Mouse (Mus musculus): ENCODE measurements at regions not wholly inside any gene's neighbourhood (a gene's known extent, or its start where the extent isn't known, plus 50 kb on each side); places are given as distances from the start of the nearest gene placed in this dataset.

DNA sequence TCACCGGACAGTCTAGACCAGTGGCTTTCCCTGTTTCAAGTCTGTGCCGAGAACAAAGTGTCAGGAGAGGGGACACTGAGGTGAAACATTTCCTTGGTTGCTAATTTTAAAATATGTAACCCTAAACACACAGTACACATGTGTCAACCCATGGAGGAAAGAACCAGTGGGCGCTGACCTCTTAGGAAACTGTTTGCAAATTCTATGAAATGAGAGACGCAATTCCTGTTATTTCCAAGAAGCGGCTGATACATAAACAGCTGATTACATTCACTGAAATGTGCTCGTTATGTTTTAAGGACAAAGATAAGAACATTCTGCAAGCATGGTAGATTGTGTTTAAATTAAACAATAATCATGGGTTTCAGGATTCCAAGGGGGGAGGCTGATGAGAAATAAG lies 204.3 kb upstream of the Gypa start:
- H3K4me2 ChIP-seq: no peak overlapping the region
- H3K36me3 ChIP-seq (ENCODE audit: control insufficient read depth, insufficient read depth, low read length): no peaks in the 10 kb centered on the region
- no peak overlapping the region for H3K9ac ChIP-seq (ENCODE audit: low read length)
- no peak overlapping the region for H3K4me3 ChIP-seq (ENCODE audit: low read depth, low read length)
- no peaks in the 10 kb centered on the region for H3K27me3 ChIP-seq (ENCODE audit: control insufficient read depth, insufficient read depth, low read length)
- H3K4me1 ChIP-seq (ENCODE audit: control insufficient read depth, insufficient read depth, low read length): no peaks in the 10 kb centered on the region
- ATAC-seq (ENCODE audit: low FRiP score) (no peak), DNase-seq (ENCODE audit: low spot score, missing footprints) (no peak)
- H3K27ac ChIP-seq (ENCODE audit: low read depth, low read length): no peak overlapping the region
- H3K9me3 ChIP-seq (ENCODE audit: control insufficient read depth, low read length): no peaks in the 10 kb centered on the region
- 86% methylated on average over 6 of the region's 6 CpGs for WGBS

DNA sequence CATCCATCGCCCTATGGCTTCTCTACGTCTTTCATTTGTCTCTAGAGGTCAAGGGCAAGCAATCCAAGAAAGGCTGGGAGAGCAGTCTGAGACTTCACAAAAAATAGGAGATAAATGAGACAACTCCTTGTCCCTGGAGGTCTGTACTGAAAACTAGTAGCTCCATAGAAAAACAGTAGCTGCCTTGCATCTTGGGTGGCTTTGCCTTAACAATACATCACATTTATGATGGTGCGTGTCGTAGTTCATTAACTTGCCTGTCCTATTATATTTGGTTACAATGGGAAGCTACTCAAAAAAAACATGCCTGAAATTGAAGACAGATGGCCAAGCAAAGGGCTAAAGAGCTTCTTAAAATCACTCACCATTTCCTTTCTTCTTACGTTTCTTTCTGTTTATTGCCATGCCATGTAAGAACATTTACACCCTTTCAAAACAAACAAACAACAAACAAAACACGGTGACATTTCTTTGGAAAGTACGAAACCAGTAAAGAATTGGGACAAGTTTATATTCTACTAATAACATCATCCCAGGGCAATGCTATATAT lies 211.2 kb upstream of the Hhip start:
- ATAC-seq (ENCODE audit: low FRiP score) (no peak), DNase-seq (ENCODE audit: low spot score, missing footprints) (peak; percentile 80)
- WGBS: 71% methylated on average over 7 of the region's 7 CpGs
- Histone ChIP-seq H3K36me3 (ENCODE audit: control insufficient read depth, insufficient read depth, low read length) (no peaks in the 10 kb centered on the region), H3K9ac (ENCODE audit: low read length) (no peak overlapping the region), H3K27me3 (ENCODE audit: control insufficient read depth, insufficient read depth, low read length) (no peaks in the 10 kb centered on the region), H3K27ac (ENCODE audit: low read depth, low read length) (no peak overlapping the region), H3K4me1 (ENCODE audit: control insufficient read depth, insufficient read depth, low read length) (no peaks in the 10 kb centered on the region), H3K9me3 (ENCODE audit: control insufficient read depth, low read length) (no peaks in the 10 kb centered on the region), H3K4me3 (ENCODE audit: low read depth, low read length) (no peak overlapping the region), H3K4me2 (no peak overlapping the region)

GRCm38 (mm10) chr8:80264915-80265314 lies 207.1 kb upstream of the Hhip start:
- Histone ChIP-seq H3K27ac (ENCODE audit: low read depth, low read length) (no peak overlapping the region), H3K9ac (ENCODE audit: low read length) (no peak overlapping the region), H3K36me3 (ENCODE audit: control insufficient read depth, insufficient read depth, low read length) (no peaks in the 10 kb centered on the region), H3K4me2 (no peak overlapping the region), H3K27me3 (ENCODE audit: control insufficient read depth, insufficient read depth, low read length) (no peaks in the 10 kb centered on the region), H3K4me1 (ENCODE audit: control insufficient read depth, insufficient read depth, low read length) (no peaks in the 10 kb centered on the region), H3K9me3 (ENCODE audit: control insufficient read depth, low read length) (no peaks in the 10 kb centered on the region), H3K4me3 (ENCODE audit: low read depth, low read length) (no peak overlapping the region)
- WGBS: 87% methylated on average over 2 of the region's 2 CpGs
- DNase-seq (ENCODE audit: low spot score, missing footprints) (no peak), ATAC-seq (ENCODE audit: low FRiP score) (no peak)

DNA sequence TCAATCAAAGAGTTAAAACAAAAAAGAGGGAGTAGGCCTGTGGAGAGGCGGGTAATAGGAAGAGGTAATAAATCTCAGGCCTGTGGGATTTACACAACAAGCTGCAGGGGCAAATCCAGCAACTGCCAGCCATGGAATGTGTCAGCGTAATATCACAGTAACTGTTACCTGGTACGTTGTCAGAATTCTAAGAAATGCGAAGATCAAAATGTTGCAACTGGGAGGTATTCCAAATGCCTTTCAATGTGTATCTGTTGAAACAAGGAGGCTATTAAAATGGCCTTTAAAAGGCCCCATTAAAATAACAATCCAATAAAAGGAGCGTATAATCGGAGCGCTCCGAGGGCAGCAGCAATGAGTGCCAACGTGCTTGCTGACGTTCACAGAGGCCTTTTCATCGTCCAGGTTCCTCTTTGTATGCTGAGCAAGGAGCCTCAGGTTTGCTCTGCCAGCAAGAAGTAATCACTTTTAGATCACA lies 205.7 kb upstream of the Hhip start:
- no peak overlapping the region for H3K9ac ChIP-seq (ENCODE audit: low read length)
- no peak overlapping the region for H3K4me3 ChIP-seq (ENCODE audit: low read depth, low read length)
- H3K9me3 ChIP-seq (ENCODE audit: control insufficient read depth, low read length): no peaks in the 10 kb centered on the region
- no peaks in the 10 kb centered on the region for H3K4me1 ChIP-seq (ENCODE audit: control insufficient read depth, insufficient read depth, low read length)
- DNase-seq (ENCODE audit: low spot score, missing footprints) (peak; percentile 45), ATAC-seq (ENCODE audit: low FRiP score) (no peak)
- no peaks in the 10 kb centered on the region for H3K36me3 ChIP-seq (ENCODE audit: control insufficient read depth, insufficient read depth, low read length)
- no peaks in the 10 kb centered on the region for H3K27me3 ChIP-seq (ENCODE audit: control insufficient read depth, insufficient read depth, low read length)
- WGBS: 74% methylated on average over 11 of the region's 11 CpGs
- no peak overlapping the region for H3K4me2 ChIP-seq
- H3K27ac ChIP-seq (ENCODE audit: low read depth, low read length): no peak overlapping the region

- H3K27me3 ChIP-seq (ENCODE audit: control insufficient read depth, insufficient read depth, low read length): no peaks in the 10 kb centered on the region
- H3K4me2 ChIP-seq: no peak overlapping the region
- H3K4me3 ChIP-seq (ENCODE audit: low read depth, low read length): no peak overlapping the region
- H3K9ac ChIP-seq (ENCODE audit: low read length): no peak overlapping the region
- ATAC-seq (ENCODE audit: low FRiP score) (no peak), DNase-seq (ENCODE audit: low spot score, missing footprints) (peak; percentile 61)
- H3K9me3 ChIP-seq (ENCODE audit: control insufficient read depth, low read length): no peaks in the 10 kb centered on the region
- 91% methylated on average over 3 of the region's 3 CpGs for WGBS
- no peaks in the 10 kb centered on the region for H3K4me1 ChIP-seq (ENCODE audit: control insufficient read depth, insufficient read depth, low read length)
- H3K36me3 ChIP-seq (ENCODE audit: control insufficient read depth, insufficient read depth, low read length): no peaks in the 10 kb centered on the region
- no peak overlapping the region for H3K27ac ChIP-seq (ENCODE audit: low read depth, low read length)
Measured at GRCm38 (mm10) chr8:80262911-80263310, 205.1 kb upstream of the Hhip start.

- Histone ChIP-seq H3K9me3 (ENCODE audit: control insufficient read depth, low read length) (no peaks in the 10 kb centered on the region), H3K4me1 (ENCODE audit: control insufficient read depth, insufficient read depth, low read length) (peaks cover 5% of the 10 kb centered on the region; the same call in 1 of the 2 replicates), H3K4me3 (ENCODE audit: low read depth, low read length) (no peak overlapping the region), H3K27ac (ENCODE audit: low read depth, low read length) (no peak overlapping the region), H3K4me2 (no peak overlapping the region), H3K36me3 (ENCODE audit: control insufficient read depth, insufficient read depth, low read length) (no peaks in the 10 kb centered on the region), H3K27me3 (ENCODE audit: control insufficient read depth, insufficient read depth, low read length) (no peaks in the 10 kb centered on the region), H3K9ac (ENCODE audit: low read length) (no peak overlapping the region)
- DNase-seq (ENCODE audit: low spot score, missing footprints): no peak
- ATAC-seq (ENCODE audit: low FRiP score): no peak
- WGBS: 57% methylated on average over 4 of the region's 4 CpGs
Measured at GRCm38 (mm10) chr8:80253541-80253940, 195.7 kb upstream of the Hhip start.

DNA sequence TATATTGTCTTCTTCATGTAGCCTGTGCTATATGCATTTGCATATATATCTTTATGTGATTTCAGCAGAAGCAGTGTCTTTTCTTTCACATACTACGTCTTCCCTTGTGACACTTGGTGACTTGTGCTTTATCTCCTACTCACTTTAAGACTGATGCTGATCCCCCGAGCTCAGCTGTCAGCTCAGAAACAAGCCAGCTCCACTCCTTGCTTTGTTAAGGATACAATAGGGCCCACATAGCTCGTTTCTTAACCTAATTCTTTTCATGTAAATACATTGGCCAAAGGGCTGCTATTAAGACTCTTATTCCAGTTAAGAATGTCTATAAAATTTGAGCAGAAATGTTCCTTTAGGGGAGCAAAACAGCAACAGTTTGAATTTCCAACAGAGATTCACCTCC lies 193.8 kb upstream of the Hhip start:
- Histone ChIP-seq H3K9ac (ENCODE audit: low read length) (no peak overlapping the region), H3K27me3 (ENCODE audit: control insufficient read depth, insufficient read depth, low read length) (no peaks in the 10 kb centered on the region), H3K4me1 (ENCODE audit: control insufficient read depth, insufficient read depth, low read length) (peaks cover 5% of the 10 kb centered on the region; the same call in 1 of the 2 replicates), H3K36me3 (ENCODE audit: control insufficient read depth, insufficient read depth, low read length) (no peaks in the 10 kb centered on the region), H3K27ac (ENCODE audit: low read depth, low read length) (no peak overlapping the region), H3K4me3 (ENCODE audit: low read depth, low read length) (no peak overlapping the region), H3K9me3 (ENCODE audit: control insufficient read depth, low read length) (no peaks in the 10 kb centered on the region), H3K4me2 (no peak overlapping the region)
- ATAC-seq (ENCODE audit: low FRiP score) (0 out of 2 replicates have a peak, but pooled peaks have one; percentile 54), DNase-seq (ENCODE audit: low spot score, missing footprints) (peak; percentile 77)
- 9% methylated on average over 3 of the region's 3 CpGs for WGBS

DNA sequence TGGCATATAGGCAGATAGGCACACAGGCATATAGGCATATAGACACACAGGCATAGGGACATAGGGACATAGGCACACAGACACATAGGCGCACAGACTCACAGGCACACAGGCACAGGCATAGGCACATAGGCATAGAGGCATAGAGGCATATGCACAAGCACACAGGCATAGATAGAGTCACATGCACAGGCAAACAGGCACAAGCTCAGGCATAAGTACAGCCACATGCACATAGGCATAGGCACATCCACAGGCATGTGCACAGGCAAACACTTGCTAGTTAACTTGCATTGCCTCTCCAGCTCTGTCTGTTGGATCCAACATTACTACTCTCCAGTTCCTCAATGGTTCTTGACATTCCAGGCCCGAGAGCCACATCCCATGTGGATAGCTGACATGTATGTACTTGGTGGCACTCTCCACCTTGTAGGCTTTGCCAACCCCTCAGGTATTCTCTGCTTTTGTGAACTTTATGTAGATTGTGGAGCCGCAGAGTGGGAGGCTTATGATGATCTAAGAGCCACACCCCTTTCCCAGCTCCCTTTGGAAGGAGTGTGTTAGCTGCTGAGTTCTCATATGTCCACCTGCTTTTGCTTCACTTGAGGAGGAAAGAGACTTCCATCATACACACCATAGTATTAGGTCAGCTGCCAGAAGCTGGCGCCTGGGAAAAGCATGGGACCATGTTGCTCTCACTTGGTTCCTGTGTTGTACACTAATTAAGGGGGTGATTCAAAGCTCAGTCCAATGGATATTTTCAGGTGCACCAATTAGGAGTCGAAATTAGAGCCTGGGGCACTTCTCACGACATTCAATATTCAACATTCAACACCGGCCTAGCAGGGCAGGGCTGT lies 192.7 kb upstream of the Hhip start:
- H3K9me3 ChIP-seq (ENCODE audit: control insufficient read depth, low read length): no peaks in the 10 kb centered on the region
- no peaks in the 10 kb centered on the region for H3K27me3 ChIP-seq (ENCODE audit: control insufficient read depth, insufficient read depth, low read length)
- H3K36me3 ChIP-seq (ENCODE audit: control insufficient read depth, insufficient read depth, low read length): no peaks in the 10 kb centered on the region
- no peak for ATAC-seq (ENCODE audit: low FRiP score)
- peak; percentile 60 for DNase-seq (ENCODE audit: low spot score, missing footprints)
- no peak overlapping the region for H3K4me3 ChIP-seq (ENCODE audit: low read depth, low read length)
- 84% methylated on average over 7 of the region's 7 CpGs for WGBS
- H3K4me2 ChIP-seq: no peak overlapping the region
- no peak overlapping the region for H3K27ac ChIP-seq (ENCODE audit: low read depth, low read length)
- no peak overlapping the region for H3K9ac ChIP-seq (ENCODE audit: low read length)
- peaks cover 5% of the 10 kb centered on the region; the same call in 1 of the 2 replicates for H3K4me1 ChIP-seq (ENCODE audit: control insufficient read depth, insufficient read depth, low read length)

DNA sequence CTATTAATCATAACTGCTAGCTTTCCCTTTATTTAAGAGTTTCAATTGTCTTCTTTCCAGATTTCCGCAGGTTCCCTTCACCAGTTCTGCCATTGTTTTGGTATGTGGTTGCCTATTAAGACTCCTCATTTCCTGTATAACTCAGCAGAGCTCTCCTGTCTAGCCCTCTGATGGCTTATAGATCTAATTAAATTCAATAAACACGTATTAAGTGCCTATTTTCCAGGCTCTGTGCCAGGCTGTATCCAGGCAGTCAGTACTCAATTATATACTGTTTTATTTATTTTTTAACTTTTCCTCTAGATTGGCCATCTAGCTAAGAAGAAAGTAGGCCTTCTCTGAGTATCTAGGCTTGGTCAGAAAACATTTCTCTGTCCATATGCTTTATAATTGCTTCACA lies 192.0 kb upstream of the Hhip start:
- Histone ChIP-seq H3K9me3 (ENCODE audit: control insufficient read depth, low read length) (no peaks in the 10 kb centered on the region), H3K4me2 (no peak overlapping the region), H3K27me3 (ENCODE audit: control insufficient read depth, insufficient read depth, low read length) (no peaks in the 10 kb centered on the region), H3K9ac (ENCODE audit: low read length) (no peak overlapping the region), H3K36me3 (ENCODE audit: control insufficient read depth, insufficient read depth, low read length) (no peaks in the 10 kb centered on the region), H3K4me1 (ENCODE audit: control insufficient read depth, insufficient read depth, low read length) (peaks cover 5% of the 10 kb centered on the region; the same call in 1 of the 2 replicates), H3K4me3 (ENCODE audit: low read depth, low read length) (no peak overlapping the region), H3K27ac (ENCODE audit: low read depth, low read length) (no peak overlapping the region)
- 78% methylated on average over 2 of the region's 2 CpGs for WGBS
- no peak for ATAC-seq (ENCODE audit: low FRiP score)
- DNase-seq (ENCODE audit: low spot score, missing footprints): no peak

Data from midbrain, embryonic 11.5 days (tissue).